Mouse (Mus musculus): ENCODE measurements around the gene Zbtb17.

Gene Zbtb17

GRCm38 (mm10) chr4:141444451-141445327, at the start of gene Zbtb17:
Gene Zbtb17, plus strand, starts transcription at chr4:141444654.
- no peak for DNase-seq (ENCODE audit: low read depth)

- DNase-seq (ENCODE audit: low read depth) = no peak
Measured at GRCm38 (mm10) chr4:141394751-141395150, 49.7 kb upstream of the Zbtb17 start.

GRCm38 (mm10) chr4:141397861-141398260, 46.6 kb upstream of the Zbtb17 start:
- no peak for DNase-seq (ENCODE audit: low read depth)

GRCm38 (mm10) chr4:141398545-141398944, 45.9 kb upstream of the Zbtb17 start, which contains the start of gene Clcnka:
Gene Clcnka, minus strand, starts transcription at chr4:141398724.
- no peak for DNase-seq (ENCODE audit: low read depth)

- no peak for DNase-seq (ENCODE audit: low read depth)
Measured at GRCm38 (mm10) chr4:141400171-141400570, 44.3 kb upstream of the Zbtb17 start.

GRCm38 (mm10) chr4:141404518-141405313, 39.7 kb upstream of the Zbtb17 start:
- no peak for DNase-seq (ENCODE audit: low read depth)

GRCm38 (mm10) chr4:141405314-141405622, 39.2 kb upstream of the Zbtb17 start:
- DNase-seq (ENCODE audit: low read depth) = no peak

GRCm38 (mm10) chr4:141406516-141407299, 37.7 kb upstream of the Zbtb17 start:
- no peak for DNase-seq (ENCODE audit: low read depth)

GRCm38 (mm10) chr4:141408577-141408976, 35.9 kb upstream of the Zbtb17 start:
- DNase-seq (ENCODE audit: low read depth) = no peak

- DNase-seq (ENCODE audit: low read depth) = no peak
Measured at GRCm38 (mm10) chr4:141411430-141411992, 32.9 kb upstream of the Zbtb17 start.

- DNase-seq (ENCODE audit: low read depth) = no peak
Measured at GRCm38 (mm10) chr4:141415924-141416323, 28.5 kb upstream of the Zbtb17 start, which contains the start of gene Clcnkb. Gene Clcnkb, minus strand, starts transcription at chr4:141416014.

- DNase-seq (ENCODE audit: low read depth) = no peak
Measured at GRCm38 (mm10) chr4:141419398-141420191, 24.9 kb upstream of the Zbtb17 start.

- no peak for DNase-seq (ENCODE audit: low read depth)
Measured at GRCm38 (mm10) chr4:141420192-141420829, 24.1 kb upstream of the Zbtb17 start, which contains the start of gene Hspb7. Gene Hspb7, plus strand, starts transcription at chr4:141420779.

GRCm38 (mm10) chr4:141420886-141421285, 23.6 kb upstream of the Zbtb17 start:
- DNase-seq (ENCODE audit: low read depth) = no peak

- no peak for DNase-seq (ENCODE audit: low read depth)
Measured at GRCm38 (mm10) chr4:141421423-141421822, 23.0 kb upstream of the Zbtb17 start.

GRCm38 (mm10) chr4:141422841-141423240, 21.6 kb upstream of the Zbtb17 start:
- DNase-seq (ENCODE audit: low read depth) = no peak

- no peak for DNase-seq (ENCODE audit: low read depth)
Measured at GRCm38 (mm10) chr4:141423288-141423687, 21.2 kb upstream of the Zbtb17 start.

- no peak for DNase-seq (ENCODE audit: low read depth)
Measured at GRCm38 (mm10) chr4:141423691-141424431, 20.6 kb upstream of the Zbtb17 start.

Data from fibroblast of lung, adult 2 months (primary cell).